19 mouse cellular contexts compared by ENCODE assay signal in genomic region chr5:145222840-145223239, GRCm38 (mm10). TPM values are rescaled to one million over a fixed set of nuclear protein-coding genes. Genes with fewer than 3 reads are reported as not detected.
DNase-seq lines count a peak whose midpoint lies in the region; ATAC-seq lines count a peak whose summit lies in the region.
"Had no signal": no experiment of that assay in that cellular context is flagged by ENCODE, and none has a peak within 500 bp of the region (broad histone marks: within the 10 kb centered on the region; RNA-seq: fewer than 3 reads in every experiment).

No protein-coding gene starts in this region.

- no peak overlapping the region for H3K4me3 ChIP-seq in liver, embryonic 11.5 days (ENCODE audit: low read depth, low read length)
- H3K4me3 ChIP-seq in midbrain, embryonic 16.5 days (ENCODE audit: low read depth, low read length) = no peak overlapping the region
- H3K4me3 ChIP-seq: embryonic facial prominence, embryonic 12.5 days; forebrain, embryonic 15.5 days; midbrain, embryonic 12.5 days; neural tube, embryonic 12.5 days had no signal

- 81% methylated on average over 5 of the region's 5 CpGs for WGBS in liver, embryonic 11.5 days
- WGBS in midbrain, embryonic 16.5 days = 84% methylated on average over 5 of the region's 5 CpGs

- H3K9ac ChIP-seq in liver, embryonic 11.5 days (ENCODE audit: low read depth, low read length) = no peak overlapping the region
- no peak overlapping the region for H3K9ac ChIP-seq in midbrain, embryonic 16.5 days (ENCODE audit: low read depth, low read length)
- H3K9ac ChIP-seq: embryonic facial prominence, embryonic 12.5 days; forebrain, embryonic 15.5 days; midbrain, embryonic 12.5 days; neural tube, embryonic 12.5 days had no signal

- H3K36me3 ChIP-seq in liver, embryonic 11.5 days (ENCODE audit: control insufficient read depth, insufficient read depth, low read length) = peaks cover 23% of the 10 kb centered on the region
- H3K36me3 ChIP-seq in midbrain, embryonic 16.5 days (ENCODE audit: control insufficient read depth, insufficient read depth, low read length) = peaks cover 25% of the 10 kb centered on the region

- H3K4me2 ChIP-seq in liver, embryonic 11.5 days = no peak overlapping the region
- no peak overlapping the region for H3K4me2 ChIP-seq in midbrain, embryonic 16.5 days (ENCODE audit: low read length)
- H3K4me2 ChIP-seq: embryonic facial prominence, embryonic 12.5 days; forebrain, embryonic 15.5 days; midbrain, embryonic 12.5 days; neural tube, embryonic 12.5 days had no signal

- 0 out of 2 replicates have a peak, but pooled peaks have one; percentile 19 for ATAC-seq in liver, embryonic 11.5 days (replicated peaks; ENCODE audit: low FRiP score)
- no peak for ATAC-seq in midbrain, embryonic 16.5 days
- ATAC-seq: forebrain, embryonic 15.5 days; inflammation-experienced regulatory T-cells, adult 6 months had no signal

- no peaks in the 10 kb centered on the region for H3K4me1 ChIP-seq in liver, embryonic 11.5 days (replicated peaks; ENCODE audit: control insufficient read depth, insufficient read depth, low read length)
- no peaks in the 10 kb centered on the region for H3K4me1 ChIP-seq in midbrain, embryonic 16.5 days (ENCODE audit: control insufficient read depth, insufficient read depth, low read length)
- H3K4me1 ChIP-seq: embryonic facial prominence, embryonic 12.5 days; forebrain, embryonic 15.5 days; midbrain, embryonic 12.5 days; neural tube, embryonic 12.5 days had no signal

- H3K27me3 ChIP-seq in liver, embryonic 11.5 days (replicated peaks; ENCODE audit: control insufficient read depth, insufficient read depth, low read length) = no peaks in the 10 kb centered on the region
- H3K27me3 ChIP-seq in midbrain, embryonic 16.5 days (ENCODE audit: control insufficient read depth, insufficient read depth, low read depth, low read length) = no peaks in the 10 kb centered on the region
- H3K27me3 ChIP-seq: CH12.LX; embryonic facial prominence, embryonic 12.5 days; forebrain, embryonic 15.5 days; midbrain, embryonic 12.5 days; neural tube, embryonic 12.5 days had no signal

- no peak overlapping the region for H3K27ac ChIP-seq in liver, embryonic 11.5 days (ENCODE audit: low read depth, low read length)
- H3K27ac ChIP-seq in midbrain, embryonic 16.5 days (ENCODE audit: low read length) = no peak overlapping the region
- H3K27ac ChIP-seq: embryonic facial prominence, embryonic 12.5 days; forebrain, embryonic 15.5 days; midbrain, embryonic 12.5 days; neural tube, embryonic 12.5 days had no signal

- DNase-seq in urinary bladder, postnatal 36 days (ENCODE audit: low spot score in 2 of 2) = peak; percentile 32 to 36
- no peak for DNase-seq in urinary bladder, postnatal 10 days (ENCODE audit: low spot score)
- peak; percentile 57 for DNase-seq in adrenal gland, adult 8-10 months
- DNase-seq in liver, embryonic 11.5 days (ENCODE audit: low spot score) = no peak
- DNase-seq in left cerebral cortex, postnatal 10 days (ENCODE audit: extremely low spot score in 1 of 2, low spot score in 2 of 2) = no peak
- DNase-seq in spleen, postnatal 10 days (ENCODE audit: low spot score in 2 of 2) = no peak
- no peak for DNase-seq in T-cell, adult 2 months (ENCODE audit: low spot score)
- DNase-seq: cerebellum, adult 2 months; gastrocnemius, postnatal 25 days; lung, postnatal 10 days; right cerebral cortex, adult 18-20 months; thymus, postnatal 4 days had no signal

- intact Hi-C loops in left cerebral cortex, postnatal 10 days (cut with DNase I) = no loop called here

- no peaks in the 10 kb centered on the region for H3K9me3 ChIP-seq in liver, embryonic 11.5 days (ENCODE audit: control insufficient read depth, low read length)
- H3K9me3 ChIP-seq in midbrain, embryonic 16.5 days (replicated peaks; ENCODE audit: control insufficient read depth, low read length, poor library complexity, severe bottlenecking) = no peaks in the 10 kb centered on the region
- H3K9me3 ChIP-seq: embryonic facial prominence, embryonic 12.5 days; forebrain, embryonic 15.5 days; midbrain, embryonic 12.5 days; neural tube, embryonic 12.5 days had no signal

RNA-seq across cellular contexts. Expression of gene Zfp655, which starts 8.7 kb away (rescaled TPM):
- total RNA-seq in adrenal gland, adult 8-10 months (2022) = 10 to 100 TPM; 54.1 to 71.1 (median 61.4) TPM
- 33.2 and 36.4 TPM in 2 replicates for polyA plus RNA-seq in liver, embryonic 11.5 days (2014; fragmentation: Nextera tagmentation; extraction: Ambion mirVana)
- total RNA-seq in left cerebral cortex, postnatal 10 days (2021) = 10 to 100 TPM; 24.8 to 27.9 TPM
- polyA plus RNA-seq in midbrain, embryonic 16.5 days (2015; fragmentation: Nextera tagmentation; extraction: Ambion mirVana) = 32.9 and 37.8 TPM in 2 replicates

RNA-seq across cellular contexts. Expression of gene Zkscan5, which starts 18.5 kb away (rescaled TPM):
- total RNA-seq in adrenal gland, adult 8-10 months (2022) = 10 to 100 TPM; 11.0 to 14.5 (median 12.8) TPM
- polyA plus RNA-seq in liver, embryonic 11.5 days (2014; fragmentation: Nextera tagmentation; extraction: Ambion mirVana) = 10.3 TPM in 2 replicates
- total RNA-seq in left cerebral cortex, postnatal 10 days (2021) = 10 to 100 TPM; 15.0 to 15.2 TPM
- 14.6 and 16.1 TPM in 2 replicates for polyA plus RNA-seq in midbrain, embryonic 16.5 days (2015; fragmentation: Nextera tagmentation; extraction: Ambion mirVana)

RNA-seq across cellular contexts. Expression of gene Zkscan14, which starts 21.2 kb away (rescaled TPM):
- total RNA-seq in adrenal gland, adult 8-10 months (2022) = 10 to 100 TPM in 3 of 4 experiments, 1 to 10 TPM in 1; 9.6 to 13.8 (median 11.9) TPM
- polyA plus RNA-seq in liver, embryonic 11.5 days (2014; fragmentation: Nextera tagmentation; extraction: Ambion mirVana) = 5.9 and 7.3 TPM in 2 replicates
- total RNA-seq in left cerebral cortex, postnatal 10 days (2021) = 10 to 100 TPM in 1 of 2 experiments, 1 to 10 TPM in 1; 10.0 to 10.3 TPM
- 14.9 and 15.1 TPM in 2 replicates for polyA plus RNA-seq in midbrain, embryonic 16.5 days (2015; fragmentation: Nextera tagmentation; extraction: Ambion mirVana)

RNA-seq across cellular contexts. Expression of gene Atp5j2, which starts 31.0 kb away (rescaled TPM):
- 100 to 1,000 TPM; 319 to 686 (median 419) TPM for total RNA-seq in adrenal gland, adult 8-10 months (2022)
- polyA plus RNA-seq in liver, embryonic 11.5 days (2014; fragmentation: Nextera tagmentation; extraction: Ambion mirVana) = 528 and 573 TPM in 2 replicates
- 100 to 1,000 TPM; 267 to 289 TPM for total RNA-seq in left cerebral cortex, postnatal 10 days (2021)
- 597 and 600 TPM in 2 replicates for polyA plus RNA-seq in midbrain, embryonic 16.5 days (2015; fragmentation: Nextera tagmentation; extraction: Ambion mirVana)

RNA-seq across cellular contexts. Expression of gene Cpsf4, which starts 55.8 kb away (rescaled TPM):
- total RNA-seq in adrenal gland, adult 8-10 months (2022) = 10 to 100 TPM; 18.7 to 22.3 (median 20.5) TPM
- polyA plus RNA-seq in liver, embryonic 11.5 days (2014; fragmentation: Nextera tagmentation; extraction: Ambion mirVana) = 38.6 and 44.1 TPM in 2 replicates
- total RNA-seq in left cerebral cortex, postnatal 10 days (2021) = 10 to 100 TPM; 29.1 to 29.2 TPM
- polyA plus RNA-seq in midbrain, embryonic 16.5 days (2015; fragmentation: Nextera tagmentation; extraction: Ambion mirVana) = 52.4 and 52.5 TPM in 2 replicates

Comparison
In these comparisons a context has a peak if more than half of its experiments do, and no peak if none do; other contexts are left out.
1. DNase-seq: peak in urinary bladder, postnatal 36 days (2 of 2) and adrenal gland, adult 8-10 months (single experiment); none in urinary bladder, postnatal 10 days (single experiment), liver, embryonic 11.5 days (single experiment), left cerebral cortex, postnatal 10 days (0 of 2), spleen, postnatal 10 days (0 of 2) and T-cell, adult 2 months (single experiment).